Mouse (Mus musculus): ENCODE results near the gene Prl3d3.
"Not testable (repeated sequence)": the region's sequence is repeated elsewhere in the genome, so short reads cannot be mapped to it uniquely, and the experiment has no call there.

Gene Prl3d3

DNA sequence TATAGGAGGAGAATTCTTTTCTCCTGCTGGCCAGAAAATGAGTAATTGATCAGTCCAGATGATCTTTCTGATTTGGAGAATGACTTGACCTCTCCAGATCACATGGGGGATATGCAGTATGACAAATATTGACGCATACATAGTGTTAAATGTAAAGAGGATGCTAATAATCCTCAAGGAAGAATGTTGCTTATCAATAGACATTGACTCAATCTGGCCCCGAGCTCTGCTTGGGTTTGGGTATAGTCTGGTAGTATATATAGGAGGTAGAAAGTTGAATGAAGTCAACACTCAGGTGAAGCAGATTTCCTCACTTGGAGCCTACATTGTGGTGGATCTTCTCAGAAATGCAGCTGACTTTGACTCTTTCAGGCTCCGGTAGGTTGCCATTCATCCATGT is at the start of gene Prl3d3:
TSS of gene Prl3d3 (plus strand) at position 301 of the 400 bp plus-strand sequence.
- DNase-seq (ENCODE audit: low spot score), result not testable (repeated sequence)

DNA sequence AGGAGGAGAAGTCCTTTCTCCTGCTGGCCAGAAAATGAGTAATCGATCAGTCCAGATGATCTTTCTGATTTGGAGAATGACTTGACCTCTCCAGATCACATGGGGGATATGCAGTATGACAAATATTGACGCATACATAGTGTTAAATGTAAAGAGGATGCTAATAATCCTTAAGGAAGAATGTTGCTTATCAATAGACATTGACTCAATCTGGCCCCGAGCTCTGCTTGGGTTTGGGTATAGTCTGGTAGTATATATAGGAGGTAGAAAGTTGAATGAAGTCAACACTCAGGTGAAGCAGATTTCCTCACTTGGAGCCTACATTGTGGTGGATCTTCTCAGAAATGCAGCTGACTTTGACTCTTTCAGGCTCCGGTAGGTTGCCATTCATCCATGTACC is 35.2 kb upstream of the Prl3d3 start, which contains the start of gene Prl3d2:
TSS of gene Prl3d2 (plus strand) at position 301 of the 400 bp plus-strand sequence.
- not testable (repeated sequence) for DNase-seq (ENCODE audit: low spot score)

DNA sequence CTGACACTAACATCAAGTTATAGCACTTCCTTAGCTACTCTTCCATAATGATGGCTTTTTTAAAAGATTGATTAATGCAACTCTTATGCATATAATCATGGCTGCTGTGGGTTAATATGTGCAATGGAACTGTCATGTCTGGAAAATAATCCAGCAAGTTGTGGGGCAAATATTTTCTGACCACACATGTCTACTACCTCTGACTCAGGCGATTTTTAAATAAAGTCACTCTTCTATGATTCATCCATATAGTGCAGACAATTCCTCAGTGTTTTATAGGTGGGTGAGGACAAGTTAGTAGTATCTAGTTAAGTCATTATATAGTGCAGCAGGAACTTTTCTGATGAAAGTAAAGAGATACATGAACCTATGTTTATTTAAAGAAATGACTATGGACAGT is 8.3 kb upstream of the Prl3d3 start:
- no peak for DNase-seq (ENCODE audit: low spot score)

DNA sequence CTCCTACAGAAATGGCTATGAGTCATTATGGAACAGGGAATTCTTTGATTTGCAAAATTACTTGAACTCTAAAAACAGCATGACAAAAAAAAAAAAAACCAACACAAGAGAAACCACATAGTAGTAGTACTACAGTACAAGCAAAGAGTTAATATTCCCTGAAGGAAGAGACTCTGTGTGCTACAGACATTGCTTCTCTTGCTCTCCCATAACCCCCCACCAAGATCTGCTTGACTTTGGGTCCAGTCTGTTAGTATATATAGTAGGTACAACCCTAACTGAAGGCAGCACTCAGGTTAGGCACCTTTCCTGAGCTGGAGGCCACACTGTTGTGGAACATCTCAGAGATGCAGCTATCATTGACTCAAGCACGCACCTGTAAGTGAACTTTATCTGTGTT is 39.8 kb downstream of the Prl3d3 start, which contains the start of gene Prl3c1:
TSS of gene Prl3c1 (plus strand) at position 301 of the 400 bp plus-strand sequence.
- no peak for DNase-seq (ENCODE audit: low spot score)
